Mouse (Mus musculus) R1 (cell line): ENCODE data around the gene Selenow.

Source experiments
- DNase-seq: peaks from one replicate; pipeline ENCODE4 v3.0.0-alpha.2; 2018; ENCODE audit warnings: low read depth, low spot score

Gene Selenow

GRCm38 (mm10) chr7:15922220-15922773 is at the start of gene Selenow:
Selenow (minus strand) TSS chr7:15922402.
- DNase-seq: peak; percentile 96

GRCm38 (mm10) chr7:15969674-15970073 is 47.5 kb upstream of the Selenow start:
- DNase-seq: peak; percentile 67

- no peak for DNase-seq
Observed at GRCm38 (mm10) chr7:15968322-15968721, 46.1 kb upstream of the Selenow start.

- DNase-seq: peak; percentile 76
Observed at GRCm38 (mm10) chr7:15967312-15967711, 45.1 kb upstream of the Selenow start, which contains the start of gene Ehd2. Ehd2 (minus strand) TSS chr7:15967567.

GRCm38 (mm10) chr7:15966489-15966888 is 44.3 kb upstream of the Selenow start:
- no peak for DNase-seq

GRCm38 (mm10) chr7:15963798-15964652 is 41.8 kb upstream of the Selenow start:
- no peak for DNase-seq

- peak; percentile 57 for DNase-seq
Observed at GRCm38 (mm10) chr7:15962311-15963288, 40.4 kb upstream of the Selenow start.

- no peak for DNase-seq
Observed at GRCm38 (mm10) chr7:15961798-15962197, 39.6 kb upstream of the Selenow start.

GRCm38 (mm10) chr7:15961239-15961638 is 39.0 kb upstream of the Selenow start:
- no peak for DNase-seq

GRCm38 (mm10) chr7:15960691-15961090 is 38.5 kb upstream of the Selenow start:
- no peak for DNase-seq

GRCm38 (mm10) chr7:15956143-15956542 is 33.9 kb upstream of the Selenow start:
- no peak for DNase-seq

- DNase-seq: no peak
Observed at GRCm38 (mm10) chr7:15955509-15955908, 33.3 kb upstream of the Selenow start.

GRCm38 (mm10) chr7:15954978-15955443 is 32.8 kb upstream of the Selenow start:
- peak; percentile 87 for DNase-seq

- no peak for DNase-seq
Observed at GRCm38 (mm10) chr7:15954436-15954835, 32.2 kb upstream of the Selenow start.

- peak; percentile 85 for DNase-seq
Observed at GRCm38 (mm10) chr7:15953307-15954074, 31.3 kb upstream of the Selenow start.

- DNase-seq: peak; percentile 55
Observed at GRCm38 (mm10) chr7:15952416-15952815, 30.2 kb upstream of the Selenow start.

GRCm38 (mm10) chr7:15950008-15950407 is 27.8 kb upstream of the Selenow start:
- no peak for DNase-seq

GRCm38 (mm10) chr7:15949216-15949790 is 27.1 kb upstream of the Selenow start:
- no peak for DNase-seq

- DNase-seq: peak; percentile 95
Observed at GRCm38 (mm10) chr7:15948381-15948941, 26.3 kb upstream of the Selenow start.

GRCm38 (mm10) chr7:15947653-15948260 is 25.6 kb upstream of the Selenow start:
- DNase-seq: no peak
